Mouse (Mus musculus): ENCODE measurements around the gene Rpl39.

DNA sequence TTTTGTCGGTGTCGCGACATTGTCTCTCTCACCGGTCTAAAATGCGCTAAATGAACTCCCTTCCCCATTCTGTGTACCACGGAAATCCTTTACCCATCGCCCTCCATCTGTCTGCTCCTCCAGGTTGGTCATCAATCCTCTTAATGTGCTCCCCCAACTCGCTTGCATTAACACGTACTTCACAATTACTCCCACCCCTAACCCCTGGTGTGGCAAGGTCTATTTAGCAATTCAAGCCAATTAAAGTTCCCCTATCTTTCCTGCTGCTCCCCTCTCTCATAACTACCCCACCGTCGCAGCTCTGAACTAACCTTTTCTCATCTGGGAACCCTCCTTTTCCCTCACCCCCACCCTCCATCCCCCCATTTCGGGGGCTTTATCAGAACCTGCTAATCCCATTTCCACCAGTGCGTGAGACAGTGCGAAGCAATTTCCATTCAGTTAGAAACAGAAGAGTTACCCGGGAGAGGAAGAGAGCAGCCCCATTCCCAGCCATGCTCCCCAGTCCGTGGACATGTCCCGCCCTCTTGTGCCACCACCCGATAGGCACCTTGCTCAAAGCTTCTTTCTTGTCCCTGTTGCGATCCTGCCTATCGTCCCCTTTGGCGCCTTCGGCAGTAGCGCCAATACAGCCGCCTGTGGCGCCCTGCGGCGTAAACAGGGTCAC, 24.5 kb upstream of the Rpl39 start:
- TF ChIP-seq CTCF (IDR thresholded peaks at IDR 0.05; ENCODE audit: low read depth) (no peak), EP300 (IDR thresholded peaks at IDR 0.05; ENCODE audit: low read depth) (no peak)

All from heart, postnatal 0 days (tissue).